Mouse (Mus musculus) B cell, adult 2 months (primary cell): Measurements from ENCODE around the gene Ptprm.
"Not testable (repeated sequence)": the region's sequence is repeated elsewhere in the genome, so short reads cannot be mapped to it uniquely, and the experiment has no call there.

Experiments
- DNase-seq, 2 experiments: peaks; one replicate each; pipeline ENCODE4 v3.0.0; 2022

The Ptprm gene

DNA sequence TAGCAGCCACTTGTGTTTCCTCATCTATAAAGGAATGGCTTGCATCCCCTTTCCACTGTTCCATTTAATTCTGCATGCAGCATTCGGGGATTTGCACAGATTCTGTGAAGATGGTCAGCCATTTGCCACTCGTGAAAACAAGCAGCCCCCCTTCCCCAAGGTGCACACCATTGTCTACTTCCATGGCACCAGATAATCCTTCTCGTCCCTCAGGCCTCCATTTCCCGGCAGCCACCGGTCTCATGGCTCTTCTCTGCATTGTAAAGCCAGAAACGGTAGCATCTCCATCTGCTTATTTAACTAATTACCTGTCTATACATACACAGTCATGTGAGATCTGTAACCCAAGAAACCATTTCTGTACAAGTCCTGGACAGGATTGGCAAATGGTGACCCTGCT lies 501.8 kb downstream of the Ptprm start:
- no peak for DNase-seq

DNA sequence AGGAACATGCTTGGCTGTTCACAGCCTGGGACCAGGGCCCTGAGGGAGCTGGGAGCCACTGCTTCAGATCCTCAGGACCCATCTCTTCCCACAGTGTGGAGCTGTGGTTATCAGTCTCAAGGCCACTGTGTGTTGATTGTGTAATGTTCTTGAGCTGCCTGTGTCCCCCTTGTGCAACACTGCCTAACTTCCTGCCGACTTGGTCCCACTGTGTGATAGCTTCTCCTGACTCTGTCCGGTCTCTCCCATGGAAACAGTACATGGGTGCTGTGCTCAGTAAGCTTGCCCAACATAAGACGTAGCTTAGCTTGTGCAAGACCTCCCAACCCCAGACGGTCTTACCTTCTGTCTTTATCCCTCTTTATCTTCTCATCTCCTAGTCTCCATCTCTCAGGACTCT lies 507.2 kb downstream of the Ptprm start:
- not testable (repeated sequence) for DNase-seq

GRCm38 (mm10) chr17:66822347-66822746 lies 531.9 kb downstream of the Ptprm start:
- DNase-seq = no peak

DNA sequence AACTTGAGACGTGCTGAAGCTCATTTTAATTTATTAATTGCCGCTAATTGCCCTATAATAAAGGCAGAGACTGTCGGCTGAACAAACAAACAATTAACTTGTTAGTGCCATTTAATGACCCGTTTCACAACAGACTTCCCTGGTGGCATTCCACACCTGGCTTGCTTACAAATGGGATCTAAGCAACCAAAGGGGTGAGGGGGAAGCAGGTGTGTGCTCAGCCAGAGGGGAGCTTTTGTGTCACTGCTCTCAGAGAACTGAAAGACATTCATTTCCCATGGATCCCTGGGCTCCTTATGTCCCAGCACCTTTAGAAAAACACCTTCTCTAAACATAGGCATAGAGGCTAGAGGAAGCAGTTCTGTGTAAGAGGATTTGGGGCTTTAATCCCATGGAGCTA lies 536.9 kb downstream of the Ptprm start:
- no peak for DNase-seq

DNA sequence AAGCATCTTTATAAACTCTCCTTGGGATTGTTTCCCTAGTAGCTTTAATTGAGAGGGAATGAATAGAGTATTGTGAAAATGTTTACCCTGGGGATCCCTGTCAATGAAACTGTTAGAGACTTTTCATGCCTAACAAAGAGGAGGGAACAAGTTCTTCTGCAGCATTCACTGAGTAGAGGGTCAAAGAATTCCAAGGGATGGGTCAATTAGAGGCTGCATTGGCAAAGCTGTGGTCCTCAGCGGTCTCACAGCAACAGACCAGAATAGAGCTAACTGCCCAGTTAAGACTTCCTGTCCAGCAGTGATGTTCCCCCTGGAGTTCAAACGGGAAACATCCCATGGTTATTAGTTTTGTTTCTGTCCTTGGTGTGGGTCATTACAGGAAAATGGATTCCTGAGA lies 538.3 kb downstream of the Ptprm start:
- no peak for DNase-seq

DNA sequence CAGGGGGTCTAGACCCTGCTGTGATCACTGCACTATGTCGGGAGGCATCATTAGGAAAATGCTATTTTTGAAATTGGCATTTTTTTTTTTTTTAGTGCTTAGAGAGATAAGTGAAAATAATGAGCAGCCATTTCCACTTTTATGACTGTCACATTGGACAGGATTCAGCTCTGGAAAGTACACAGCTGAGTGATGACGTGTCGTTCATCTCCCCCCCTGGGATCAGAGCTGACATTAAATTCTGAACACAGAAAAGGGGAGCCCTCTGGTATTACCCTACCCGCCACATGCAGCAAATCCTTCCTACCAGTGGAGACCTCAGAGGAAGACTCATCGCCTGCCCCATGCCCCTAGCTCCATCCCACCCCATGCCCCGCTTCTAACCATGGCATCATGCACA lies 540.5 kb downstream of the Ptprm start:
- DNase-seq = no peak

DNA sequence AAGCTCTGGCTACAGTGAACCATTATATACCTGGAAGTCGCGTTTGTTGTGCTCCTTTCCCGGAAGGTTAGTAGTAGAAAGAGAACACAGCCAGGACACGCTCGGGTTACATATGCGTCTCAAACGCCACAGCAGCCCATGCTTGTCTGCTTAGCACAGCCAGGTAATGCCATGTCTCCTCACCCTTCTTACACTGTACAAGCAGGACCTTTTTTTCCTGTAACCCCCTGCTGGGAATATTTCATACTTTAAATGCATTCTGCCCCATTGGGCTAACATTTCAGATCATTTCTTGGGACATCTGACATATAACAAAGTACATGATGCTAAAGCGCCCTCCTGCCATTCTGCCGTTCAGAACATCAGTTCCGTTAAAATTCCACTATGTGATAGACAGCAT lies 540.9 kb downstream of the Ptprm start:
- DNase-seq = no peak

- DNase-seq = no peak
Measured at GRCm38 (mm10) chr17:66809786-66810185, 544.5 kb downstream of the Ptprm start.

GRCm38 (mm10) chr17:66808186-66808585 lies 546.1 kb downstream of the Ptprm start:
- no peak for DNase-seq

- DNase-seq = no peak
Measured at GRCm38 (mm10) chr17:66801831-66802687, 552.2 kb downstream of the Ptprm start.

GRCm38 (mm10) chr17:66800231-66800630 lies 554.0 kb downstream of the Ptprm start:
- no peak for DNase-seq

- DNase-seq = no peak
Measured at GRCm38 (mm10) chr17:66786166-66786565, 568.1 kb downstream of the Ptprm start.

GRCm38 (mm10) chr17:66785586-66785985 lies 568.7 kb downstream of the Ptprm start:
- no peak for DNase-seq

DNA sequence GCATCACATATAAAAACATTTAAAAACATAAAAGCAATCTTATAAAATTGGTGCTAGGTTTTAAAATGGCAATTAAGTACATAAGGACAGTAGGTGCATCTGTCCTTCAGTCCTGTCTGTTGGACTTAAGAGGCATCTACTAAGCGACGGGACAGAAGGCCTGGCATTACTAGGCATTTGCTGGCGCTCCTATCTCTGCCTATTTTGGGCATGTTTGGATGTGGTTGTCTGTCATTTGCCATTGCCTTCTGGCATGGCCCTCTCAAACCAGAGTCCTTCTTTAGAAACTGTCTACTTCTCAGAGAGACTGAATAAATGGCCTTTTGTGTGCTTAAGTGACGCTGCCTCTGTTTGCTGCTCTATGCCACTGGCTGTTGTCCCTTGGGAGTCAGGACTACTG lies 570.7 kb downstream of the Ptprm start:
- no peak for DNase-seq

- no peak for DNase-seq
Measured at GRCm38 (mm10) chr17:66783075-66783492, 571.2 kb downstream of the Ptprm start.

DNA sequence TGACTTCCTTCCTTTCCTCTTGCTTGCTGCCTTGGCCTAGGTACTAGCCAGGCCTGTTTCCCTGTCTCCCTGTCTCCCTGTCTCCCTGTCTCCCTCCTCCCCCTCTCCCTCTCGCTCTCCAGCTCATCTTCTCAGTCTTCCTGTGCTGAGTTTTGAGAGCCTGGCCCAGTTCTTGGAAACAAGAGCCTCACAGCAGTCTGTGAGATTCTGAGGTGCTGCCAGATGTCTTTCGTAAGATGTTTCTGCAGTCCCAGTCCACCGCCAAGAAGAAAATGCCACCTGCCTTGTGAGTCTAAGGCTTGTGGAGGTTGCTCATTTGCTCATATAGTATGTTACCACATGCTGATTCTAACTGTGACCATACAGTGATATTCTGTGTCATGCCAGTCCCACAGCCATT lies 572.3 kb downstream of the Ptprm start:
- DNase-seq = no peak

DNA sequence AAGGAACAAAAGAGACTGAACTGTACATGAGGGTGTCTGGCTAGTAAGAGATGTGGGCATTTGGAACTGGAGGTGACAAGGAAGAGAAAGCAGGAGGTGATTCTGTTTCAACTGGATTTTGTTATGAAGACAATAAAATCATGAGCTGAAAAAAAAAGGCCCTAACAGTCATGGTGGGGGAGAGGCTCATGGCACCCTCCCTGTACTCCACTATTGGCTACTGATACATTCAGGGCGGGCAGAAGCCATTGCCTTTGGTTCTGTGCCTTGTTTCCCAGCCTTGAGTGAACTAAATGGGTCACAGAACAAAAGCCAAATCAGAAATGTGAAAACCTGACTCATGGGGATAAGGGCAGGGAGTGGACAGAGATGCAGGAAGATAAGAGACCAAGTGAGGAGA lies 575.2 kb downstream of the Ptprm start:
- DNase-seq = no peak

GRCm38 (mm10) chr17:66769365-66770363 lies 584.6 kb downstream of the Ptprm start:
- no peak for DNase-seq

GRCm38 (mm10) chr17:66768689-66769275 lies 585.5 kb downstream of the Ptprm start:
- no peak for DNase-seq

- DNase-seq = no peak
Measured at GRCm38 (mm10) chr17:66766166-66766565, 588.1 kb downstream of the Ptprm start.

DNA sequence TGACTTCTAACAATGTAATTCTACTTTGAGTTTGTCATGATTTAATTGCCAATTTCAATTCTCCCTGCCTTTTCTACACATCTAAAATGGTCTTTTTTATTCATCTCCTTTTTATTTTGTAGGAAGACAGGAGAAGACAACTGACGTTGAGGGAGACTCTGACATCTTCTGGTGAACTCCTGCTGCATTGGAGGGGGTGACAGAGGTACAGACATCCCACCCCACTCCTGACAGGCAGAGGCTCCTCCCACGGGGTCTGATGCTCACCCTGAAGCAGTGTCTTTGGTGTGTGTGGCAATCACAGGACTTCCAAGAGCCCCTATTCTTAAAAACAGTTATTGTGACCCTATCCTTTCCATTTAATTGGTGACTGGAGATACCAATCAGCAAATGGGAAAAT lies 589.8 kb downstream of the Ptprm start:
- DNase-seq = no peak

DNA sequence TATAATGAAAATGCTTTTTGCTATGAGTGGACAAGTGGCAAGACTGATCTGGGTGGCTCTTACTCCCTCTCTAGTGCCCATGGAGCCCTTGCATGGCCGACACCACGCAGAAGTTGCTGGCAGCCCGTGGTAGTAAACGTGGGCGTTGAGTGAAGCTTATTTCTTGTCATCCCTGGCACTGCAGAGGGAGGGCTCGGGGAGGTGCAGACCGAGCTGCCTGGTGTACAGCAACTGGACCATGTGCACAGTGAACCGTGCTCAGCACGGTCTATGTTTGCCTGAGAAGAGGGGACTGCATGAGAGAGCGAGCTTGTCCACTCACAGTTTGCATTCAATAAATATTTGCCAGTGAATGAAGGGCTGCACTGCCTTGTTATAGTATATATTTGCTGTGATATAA lies 591.5 kb downstream of the Ptprm start:
- DNase-seq = no peak
